Mouse (Mus musculus): ENCODE data around the gene Hesx1.

Gene Hesx1

DNA sequence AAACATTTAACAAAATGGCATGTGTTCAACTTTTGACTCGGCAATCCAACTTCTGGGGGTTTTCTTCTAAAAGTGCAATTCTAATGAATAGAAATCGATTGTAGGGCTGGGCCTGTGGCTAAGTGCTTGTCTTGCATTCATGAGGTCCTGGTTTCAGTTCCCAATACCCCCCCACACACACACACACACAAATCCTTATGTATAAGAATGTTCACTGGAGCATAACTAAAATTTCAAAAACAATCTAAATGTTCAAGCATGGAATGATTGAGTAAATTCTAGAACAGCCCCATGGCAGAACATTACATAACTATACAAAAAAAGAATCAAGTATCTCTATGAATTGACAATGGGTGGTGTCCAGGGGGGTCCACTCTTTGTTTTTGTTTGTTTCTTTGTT, 23.7 kb downstream of the Hesx1 start:
- no peak for DNase-seq

DNA sequence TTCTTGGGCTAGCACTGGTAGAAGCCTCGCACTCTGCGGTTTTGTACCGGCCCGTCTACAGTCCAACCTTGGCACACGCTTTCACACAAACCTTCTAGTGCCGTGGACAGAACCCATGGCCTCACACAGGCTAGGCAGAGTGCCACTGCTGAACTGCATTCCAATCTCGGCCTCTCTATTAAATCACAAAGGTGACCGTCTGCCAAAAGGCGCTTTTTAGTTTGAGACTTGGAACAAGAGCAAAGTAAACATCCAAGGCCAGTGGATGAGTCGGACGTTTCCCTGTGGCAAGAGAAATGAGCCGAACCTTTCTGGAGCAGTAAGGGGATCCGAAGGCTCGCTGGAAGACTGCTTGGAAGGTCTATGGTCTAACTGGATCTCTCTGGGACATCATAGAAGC, 25.6 kb downstream of the Hesx1 start:
- DNase-seq = no peak

DNA sequence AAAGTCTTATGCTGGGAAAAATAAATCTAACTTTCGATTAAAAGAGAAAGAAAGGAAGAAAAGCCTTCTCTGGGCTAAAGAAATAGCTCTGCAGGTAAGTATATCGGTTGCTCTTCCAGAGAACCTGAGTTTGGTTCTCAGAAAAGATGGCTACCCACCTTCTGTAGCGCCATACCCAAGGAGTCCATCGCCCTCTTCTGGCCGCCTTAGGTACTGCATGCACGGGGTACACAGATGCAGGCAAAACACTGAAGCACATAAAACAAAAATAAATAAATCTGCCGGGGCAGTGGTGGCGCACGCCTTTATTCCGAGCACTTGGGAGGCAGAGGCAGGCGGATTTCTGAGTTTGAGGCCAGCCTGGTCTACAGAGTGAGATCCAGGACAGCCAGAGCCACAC, 28.7 kb downstream of the Hesx1 start:
- no peak for DNase-seq

DNA sequence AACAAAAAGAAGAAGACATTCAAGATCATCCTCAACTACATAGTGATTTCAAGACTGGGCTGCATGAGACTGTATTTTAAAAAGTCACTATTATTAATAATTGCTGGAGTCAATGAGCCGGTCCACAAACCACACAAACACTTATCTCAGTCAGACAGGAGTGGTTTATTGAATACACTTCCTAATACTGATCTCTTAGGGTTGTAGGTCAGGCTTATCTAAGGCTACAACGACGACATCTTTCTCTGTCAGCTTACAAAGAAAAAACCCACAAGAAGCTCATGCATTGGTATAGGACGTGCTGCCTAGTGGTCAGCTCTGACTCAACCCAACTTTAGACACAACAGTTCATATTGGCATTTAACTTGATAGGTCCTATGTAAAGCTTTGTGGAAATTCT, 30.4 kb downstream of the Hesx1 start:
- no peak for DNase-seq

DNA sequence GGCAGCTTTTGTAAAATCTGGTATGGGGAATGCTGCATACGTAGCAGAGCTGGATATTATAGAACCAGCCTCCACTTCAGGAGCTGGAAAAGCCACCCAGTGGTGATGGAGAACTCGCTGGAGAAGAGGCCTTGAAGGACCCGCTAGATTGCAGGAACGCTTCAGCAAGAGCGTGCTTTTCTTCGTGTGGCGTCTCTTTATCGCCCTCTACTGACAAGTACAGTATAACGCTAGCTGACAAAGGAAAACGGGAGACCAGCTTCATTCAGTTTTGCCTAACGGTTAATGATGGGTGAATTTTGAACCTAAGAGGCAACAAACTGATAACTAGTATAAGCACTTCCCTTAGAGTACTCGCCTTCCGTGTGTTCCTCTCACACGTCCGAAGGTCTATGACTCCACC, 35.6 kb downstream of the Hesx1 start:
- DNase-seq = peak; percentile 53

DNA sequence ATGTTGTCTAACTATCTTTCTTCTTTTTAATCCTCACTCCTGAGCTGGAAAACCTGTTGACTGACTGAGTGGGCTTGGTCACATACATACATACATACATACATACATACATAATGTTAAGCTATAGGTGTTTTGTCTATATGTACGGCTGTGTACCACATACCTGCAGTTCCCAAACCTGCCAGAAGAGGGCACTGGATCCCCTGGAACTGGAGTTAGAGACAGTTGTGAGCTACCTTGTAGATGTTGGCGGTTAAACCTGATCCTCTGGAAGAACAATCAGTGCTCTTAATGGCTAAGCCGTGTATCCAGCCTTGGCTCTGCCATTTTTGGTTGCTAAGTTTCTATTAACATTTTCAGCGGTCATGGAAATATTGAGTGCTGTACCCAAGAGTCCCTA, 36.9 kb downstream of the Hesx1 start:
- no peak for DNase-seq

DNA sequence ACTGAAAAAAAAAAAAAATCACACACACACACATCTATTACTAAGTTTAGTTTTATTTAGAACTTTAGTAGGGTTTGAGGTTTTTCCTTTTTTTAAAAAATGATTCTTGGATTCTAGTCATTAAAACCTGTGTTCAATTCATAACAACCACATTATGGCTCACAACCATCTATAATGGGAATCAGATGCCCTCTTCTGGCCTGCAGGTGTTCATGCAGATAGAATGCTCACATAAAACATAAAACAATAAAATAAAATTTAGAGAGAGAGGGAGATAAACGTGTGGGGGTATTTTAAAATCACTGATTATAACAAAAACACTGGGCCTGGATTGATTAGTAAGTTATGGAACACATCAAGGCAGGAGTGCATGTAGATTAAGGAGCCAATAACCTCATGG, 43.3 kb downstream of the Hesx1 start:
- DNase-seq = no peak

DNA sequence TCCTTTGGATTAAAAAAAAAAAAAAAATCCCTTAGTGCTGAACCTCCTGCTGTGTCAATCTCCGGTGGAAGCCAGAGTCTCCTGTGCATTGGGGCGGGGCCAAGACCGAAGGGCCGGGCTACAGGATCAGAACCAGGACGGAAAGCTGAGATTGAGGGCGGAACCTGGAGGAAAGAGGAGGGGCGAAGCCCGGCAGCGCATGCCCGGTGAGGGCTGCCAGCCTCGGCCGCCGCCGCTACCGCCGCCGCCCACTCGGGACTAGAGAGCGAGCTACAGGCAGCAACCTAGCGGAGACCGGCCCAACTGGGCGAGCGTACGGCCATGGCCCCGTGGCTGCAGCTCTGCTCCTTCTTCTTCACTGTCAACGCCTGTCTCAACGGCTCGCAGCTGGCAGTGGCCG, 44.6 kb downstream of the Hesx1 start, which contains the start of gene Il17rd:
Gene Il17rd (plus strand): TSS at position 159 of the 400 bp plus-strand sequence.
- DNase-seq = peak; percentile 68

DNA sequence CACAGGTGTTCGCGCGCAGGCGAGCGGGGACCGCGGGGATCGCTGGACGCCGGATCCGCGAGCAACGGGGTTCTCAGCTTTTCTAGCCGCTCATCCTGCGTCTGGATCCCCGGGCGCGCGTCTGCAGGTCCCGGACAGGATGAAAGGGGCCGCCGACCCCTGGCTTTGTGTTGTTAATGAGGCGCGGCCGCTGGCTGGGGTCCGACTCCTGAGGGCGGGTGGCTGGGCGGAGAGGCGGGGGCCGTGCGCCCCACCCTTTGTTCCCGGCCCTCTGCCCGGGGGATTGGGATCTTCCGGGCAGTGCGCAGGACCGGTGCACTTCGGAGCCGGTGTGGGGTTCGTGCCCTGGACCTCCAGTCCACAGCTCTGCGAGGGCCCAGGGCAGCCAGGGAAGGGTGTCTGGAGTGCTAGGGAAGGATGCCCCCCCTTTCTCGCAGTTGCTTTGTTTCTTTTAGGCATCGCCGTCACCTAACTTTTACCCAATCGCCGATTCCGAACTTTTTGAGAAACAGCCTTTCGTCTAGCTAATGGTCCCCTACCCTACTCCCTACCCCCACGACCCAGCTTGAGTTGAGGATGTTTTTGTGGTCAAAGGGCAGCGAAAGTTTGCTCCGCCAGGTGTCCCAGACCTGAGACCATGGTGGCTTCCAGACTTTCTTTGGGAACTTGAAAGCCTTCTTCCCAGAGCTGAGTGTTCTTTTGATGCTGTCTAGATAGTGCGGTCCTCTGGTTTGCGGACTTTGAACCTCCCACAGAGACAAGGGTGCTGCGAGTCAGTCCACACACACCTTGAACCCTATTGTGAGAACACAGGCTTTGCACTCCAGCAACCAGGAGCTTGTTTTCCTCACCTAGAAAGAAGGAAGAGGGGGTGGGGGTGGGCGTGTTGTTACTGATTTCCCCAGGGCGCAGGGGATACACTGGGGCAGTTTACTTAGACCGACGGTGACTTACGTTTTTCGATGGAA, 45.3 kb downstream of the Hesx1 start:
- no peak for DNase-seq

DNA sequence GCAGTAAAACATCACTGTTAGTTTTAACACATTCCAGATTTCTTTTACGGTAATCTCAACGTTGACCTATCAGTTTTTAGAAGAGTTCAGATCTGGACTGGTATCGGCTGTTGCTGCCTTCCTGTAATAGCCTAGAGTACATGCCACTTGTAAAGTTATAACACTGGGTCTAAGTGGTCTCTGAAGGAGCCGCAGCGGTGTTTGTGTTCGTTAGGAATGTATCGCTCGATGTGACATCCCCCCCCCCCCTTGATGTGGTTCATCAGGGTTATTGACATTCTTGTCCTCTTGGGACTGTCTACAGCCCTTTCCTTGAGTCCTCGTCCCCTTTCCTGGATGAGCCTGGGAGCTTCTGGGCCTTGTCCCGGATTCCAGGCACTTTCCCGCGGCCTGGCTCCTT, 46.2 kb downstream of the Hesx1 start:
- DNase-seq = no peak

DNA sequence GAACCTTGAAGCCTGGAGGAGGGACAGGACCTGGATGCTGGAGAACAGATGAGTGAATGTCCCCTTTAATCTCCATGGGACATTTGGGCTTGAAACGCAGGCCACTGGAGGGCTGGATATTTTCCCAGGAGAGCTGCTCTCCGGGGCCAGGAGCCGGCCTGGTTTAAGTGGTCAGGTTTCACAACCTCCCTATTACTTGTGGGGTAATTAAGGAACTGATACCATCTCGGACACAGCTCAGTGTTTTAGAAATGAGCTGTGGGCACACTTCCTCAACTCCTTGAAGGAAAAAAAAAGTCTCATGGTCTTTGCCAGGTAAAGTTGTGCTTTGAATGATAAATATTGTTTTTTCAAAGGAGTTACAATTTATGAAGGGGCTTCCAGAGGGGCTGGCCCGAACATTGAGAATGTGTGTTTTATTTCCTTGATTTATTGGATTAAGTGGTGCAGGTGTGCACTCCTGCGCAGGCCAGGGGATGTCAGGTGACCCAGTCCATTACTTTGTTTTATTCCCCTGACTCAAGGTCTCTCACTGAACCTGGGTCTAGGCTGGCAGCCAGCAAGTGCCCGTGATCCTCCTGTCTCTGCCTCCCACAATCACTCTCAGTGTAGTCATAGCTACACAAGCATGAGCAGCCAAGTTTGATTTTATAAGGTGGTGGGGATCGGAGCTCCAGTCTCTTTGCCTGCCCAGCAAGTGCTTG, 48.2 kb downstream of the Hesx1 start:
- no peak for DNase-seq

DNA sequence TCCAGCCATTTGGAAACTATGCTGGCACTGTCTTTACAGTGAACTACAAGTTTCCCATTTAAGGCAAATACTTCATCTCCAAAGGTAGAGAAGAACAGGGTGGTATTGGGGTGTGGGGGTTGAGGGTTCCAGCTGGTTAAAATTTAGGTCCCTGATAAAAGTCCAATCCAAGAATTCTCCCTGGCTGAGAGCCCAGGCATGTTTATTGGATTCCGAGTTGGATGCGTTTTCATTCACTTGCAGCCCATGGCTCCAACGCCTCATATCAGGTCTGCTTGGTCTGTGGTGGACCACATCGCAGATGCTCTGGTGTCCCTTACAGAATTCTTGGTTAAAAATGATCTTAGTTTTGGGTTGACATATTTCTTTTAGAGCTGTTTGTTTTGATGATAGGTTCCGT, 49.2 kb downstream of the Hesx1 start:
- DNase-seq = no peak

DNA sequence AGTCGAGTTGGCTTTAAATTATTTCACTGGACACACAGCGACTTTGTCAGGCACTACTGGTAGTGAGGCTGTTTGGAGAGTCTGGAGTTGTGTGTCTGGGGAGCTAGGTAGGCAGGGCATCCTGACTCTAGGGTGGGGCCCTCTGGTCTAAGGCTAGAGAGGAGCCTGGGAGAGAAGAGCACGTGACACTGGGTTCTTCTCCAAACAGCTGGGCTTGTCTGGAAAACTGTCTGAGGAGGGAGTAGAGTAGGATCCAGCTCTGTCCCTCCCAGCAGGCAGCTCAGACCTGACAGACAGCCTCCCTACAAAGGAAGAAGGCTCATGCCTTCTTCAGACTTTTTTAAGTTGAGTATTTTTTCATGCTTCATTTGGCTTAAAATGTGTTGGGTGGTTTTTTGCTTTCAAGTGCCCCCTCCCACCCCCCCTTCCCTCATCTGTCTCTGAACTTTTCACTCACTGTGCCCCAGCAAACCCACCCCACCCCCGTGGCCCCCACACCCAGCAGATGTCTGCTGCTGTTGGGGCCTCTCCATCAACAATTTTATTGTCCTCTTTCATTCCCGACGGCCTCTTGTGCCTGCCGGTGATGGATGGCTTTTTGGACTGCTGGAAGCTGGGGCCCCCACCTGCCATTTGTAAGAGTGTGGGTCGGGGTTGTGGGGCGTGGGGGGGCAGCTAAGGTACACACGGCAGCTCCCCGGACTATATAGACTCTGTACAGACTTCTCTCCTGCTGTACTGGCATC, 50.2 kb downstream of the Hesx1 start:
- no peak for DNase-seq

DNA sequence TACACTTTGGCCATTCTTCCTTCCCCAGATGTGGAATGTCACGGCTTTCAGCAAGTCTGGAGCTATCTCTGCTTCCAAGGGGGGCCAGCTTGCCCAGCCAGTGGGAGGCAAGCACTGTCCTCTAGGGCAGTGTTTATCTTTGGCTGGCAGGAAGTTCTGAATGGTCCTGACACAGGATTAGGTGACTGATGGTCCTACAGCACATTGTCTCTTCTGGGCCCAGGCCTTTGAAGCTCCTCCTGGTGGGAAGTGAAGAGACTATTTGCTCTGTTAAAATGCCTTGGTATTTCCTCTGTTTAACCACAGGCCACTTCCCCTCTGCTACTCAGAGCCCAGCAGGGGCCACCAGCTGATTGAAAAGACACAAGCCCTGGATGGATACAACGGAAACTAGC, 50.7 kb downstream of the Hesx1 start:
- no peak for DNase-seq

DNA sequence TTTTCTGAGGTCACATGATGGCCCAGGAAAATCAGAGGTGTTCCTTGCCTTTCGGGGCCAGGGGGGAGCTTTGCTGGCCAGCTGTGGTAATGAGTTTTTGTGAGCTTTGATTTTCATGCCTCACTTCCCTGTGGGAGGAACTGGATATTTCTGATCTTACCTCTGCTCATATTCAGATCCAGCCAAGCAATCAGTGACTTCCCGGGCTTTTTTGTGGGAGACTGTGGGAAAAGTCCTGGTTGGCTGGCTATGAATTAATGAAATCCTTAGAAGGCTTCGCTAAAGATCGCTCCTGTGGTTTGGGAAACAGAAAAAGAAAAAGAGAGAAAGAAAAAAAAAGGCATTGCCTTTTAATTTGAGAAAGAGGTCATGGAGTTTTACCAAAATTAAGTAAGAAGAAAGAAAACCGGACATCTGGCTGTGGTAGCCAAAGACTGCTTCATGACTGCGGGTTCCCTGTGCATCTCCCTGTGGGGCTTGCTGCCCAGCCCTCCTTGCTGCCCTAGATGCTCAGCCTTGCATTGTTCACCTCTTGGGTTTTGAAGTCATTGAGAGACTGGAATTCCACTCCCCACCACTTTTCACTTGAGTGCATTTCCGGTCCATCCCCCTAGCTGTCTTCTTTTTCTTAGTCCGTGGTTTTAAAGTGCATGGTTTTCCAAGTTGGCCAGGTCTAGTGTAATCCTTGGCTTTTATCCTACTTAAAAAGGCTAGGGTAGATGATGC, 54.2 kb downstream of the Hesx1 start:
- DNase-seq = no peak

DNA sequence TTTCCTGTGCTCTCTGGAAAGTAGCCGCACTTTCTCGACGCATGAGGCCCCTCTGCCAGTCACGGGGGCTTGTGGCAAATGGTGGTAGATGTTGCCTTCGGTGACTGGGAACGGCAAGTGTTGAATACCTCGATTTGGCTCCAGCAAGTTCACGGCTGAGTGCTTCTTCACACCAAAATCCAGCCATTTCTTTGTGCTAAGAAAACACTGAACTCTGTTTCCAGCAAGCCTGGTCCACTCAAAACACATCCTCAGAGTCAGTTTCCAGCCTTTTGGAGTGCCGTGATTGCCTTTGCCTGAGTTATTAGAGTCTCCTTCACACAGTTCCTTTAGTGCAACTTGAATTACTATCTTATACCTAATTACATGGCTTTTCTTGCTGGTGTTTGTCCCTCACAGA, 55.8 kb downstream of the Hesx1 start:
- no peak for DNase-seq

DNA sequence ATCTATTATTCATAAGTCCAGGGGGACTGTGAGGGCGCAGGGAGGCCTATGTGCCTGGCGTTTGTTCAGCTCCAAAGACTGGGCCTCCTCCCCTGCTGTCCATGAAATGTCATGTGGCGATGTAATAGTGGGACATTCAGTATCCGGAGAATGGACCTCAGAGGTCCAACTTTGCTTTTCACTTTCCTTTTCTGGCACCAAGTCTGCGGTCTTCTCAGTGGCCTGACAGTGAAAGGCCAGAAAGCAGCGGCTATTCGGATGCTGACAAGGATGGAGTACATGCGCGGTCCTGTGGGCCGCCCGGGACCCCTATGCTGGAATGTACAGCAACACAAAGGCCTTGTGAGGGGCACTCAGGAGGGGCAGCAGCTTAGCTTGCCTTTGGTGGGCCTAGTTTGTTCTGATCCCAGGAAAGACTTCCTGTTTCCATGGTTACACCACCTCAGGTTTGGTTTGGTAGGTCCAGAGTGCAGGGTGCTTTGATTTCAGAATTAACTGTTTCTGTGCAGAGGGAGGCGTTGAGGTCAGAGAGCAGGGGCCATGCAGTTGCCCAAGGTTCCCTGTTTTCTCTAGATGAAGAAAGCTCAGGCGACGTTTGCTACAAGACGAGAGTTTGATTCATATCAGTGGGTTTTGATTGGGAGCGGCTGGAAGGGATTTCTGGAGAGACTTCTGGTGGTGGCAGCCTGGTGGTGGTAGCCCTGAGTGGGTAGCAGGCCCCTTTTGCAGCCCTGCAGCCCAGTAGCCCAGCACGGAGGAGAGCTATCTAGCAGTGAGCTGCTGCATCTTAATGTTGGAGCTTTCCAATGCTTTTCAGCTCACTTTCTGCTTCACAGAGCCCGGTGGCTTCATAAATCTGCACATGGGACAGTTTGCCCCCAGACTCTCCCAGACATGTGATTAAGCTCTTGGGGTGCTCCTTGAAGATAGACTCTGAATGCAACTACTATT, 56.6 kb downstream of the Hesx1 start:
- DNase-seq = no peak

DNA sequence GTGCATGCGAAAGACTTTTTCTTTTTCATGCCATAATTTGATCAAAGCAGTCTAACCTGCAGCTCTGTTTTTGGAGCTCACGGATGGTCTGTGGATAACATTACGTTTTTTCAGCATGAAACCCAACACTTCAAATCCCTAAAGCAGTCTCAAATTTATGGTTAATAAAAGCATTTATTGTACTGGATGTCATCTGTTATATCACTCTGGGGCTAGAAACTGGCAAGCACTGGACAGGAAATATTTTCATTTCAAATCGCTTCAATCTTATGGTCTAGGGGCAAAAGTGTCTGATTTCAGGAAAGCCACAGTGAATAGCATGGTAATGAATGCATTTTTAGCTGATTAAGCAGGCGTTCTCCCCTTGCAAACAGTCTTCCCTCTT, 57.3 kb downstream of the Hesx1 start:
- no peak for DNase-seq

All from cerebellum, adult 9-11 months (tissue).